ENCODE assay signal across 12 mouse cellular contexts in the genomic region with DNA sequence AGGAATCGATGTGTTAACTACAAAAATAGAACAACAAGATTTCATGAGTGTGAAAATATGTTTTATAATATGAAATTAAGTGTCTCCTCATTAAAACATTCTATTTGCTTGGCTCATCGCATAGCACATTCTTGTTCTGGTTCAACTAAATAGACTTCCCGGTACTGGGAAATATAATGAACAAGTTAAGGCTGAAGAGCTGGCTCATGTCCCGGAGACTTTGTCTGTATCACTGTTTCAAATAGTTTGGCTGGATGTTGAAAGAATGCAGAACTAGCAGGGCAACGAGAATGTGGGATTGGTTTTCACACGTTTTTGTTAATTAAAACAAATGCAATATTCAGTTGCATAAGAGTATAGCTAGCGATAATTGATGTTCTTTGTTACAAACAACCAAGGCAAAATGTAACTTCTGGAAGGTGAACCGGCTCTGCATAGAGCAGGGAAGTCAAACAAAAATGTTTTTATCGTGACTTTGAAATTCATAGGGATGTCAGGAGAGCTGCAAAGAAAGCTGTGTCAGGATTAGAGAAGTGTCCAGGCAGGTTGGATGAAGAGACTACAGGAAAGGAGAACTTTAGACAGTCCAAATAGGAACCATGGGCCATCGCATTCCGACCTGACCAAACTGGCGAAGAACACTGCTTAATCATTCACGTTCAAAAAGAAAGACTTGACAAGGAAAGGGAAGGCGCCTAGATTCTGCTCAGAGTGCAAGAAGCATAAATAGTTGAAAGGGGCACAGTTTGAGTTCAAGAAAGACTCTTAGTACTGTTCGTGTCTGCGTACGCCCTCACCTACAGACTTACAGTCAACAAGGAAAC. TPM values are rescaled to one million over a fixed set of nuclear protein-coding genes. Genes with fewer than 3 reads are reported as not detected.
DNase-seq lines count a peak whose midpoint lies in the region; ATAC-seq and TF ChIP-seq lines count a peak whose summit lies in the region.
"Had no signal": no experiment of that assay in that cellular context is flagged by ENCODE, and none has a peak within 500 bp of the region (broad histone marks: within the 10 kb centered on the region; RNA-seq: fewer than 3 reads in every experiment).

No protein-coding gene starts in this region.

- no peaks in the 10 kb centered on the region for H3K36me3 ChIP-seq in intestine, embryonic 14.5 days (ENCODE audit: control insufficient read depth, insufficient read depth, low read length)
- H3K36me3 ChIP-seq in intestine, embryonic 15.5 days = no peaks in the 10 kb centered on the region
- H3K36me3 ChIP-seq: limb, embryonic 12.5 days; neural tube, embryonic 12.5 days had no signal

- no peak overlapping the region for H3K4me3 ChIP-seq in intestine, embryonic 14.5 days (ENCODE audit: low read depth, low read length)
- no peak overlapping the region for H3K4me3 ChIP-seq in intestine, embryonic 15.5 days (replicated peaks)
- H3K4me3 ChIP-seq: layer of hippocampus, adult 2 months; limb, embryonic 12.5 days; neural tube, embryonic 12.5 days had no signal

- H3K27ac ChIP-seq in intestine, embryonic 14.5 days (ENCODE audit: low read depth) = 0 out of 2 replicates have a peak overlapping the region, but pooled peaks have one; percentile 11
- H3K27ac ChIP-seq in intestine, embryonic 15.5 days = no peak overlapping the region
- H3K27ac ChIP-seq: layer of hippocampus, adult 2 months; limb, embryonic 12.5 days; neural tube, embryonic 12.5 days had no signal

- no peak overlapping the region for H3K4me2 ChIP-seq in intestine, embryonic 14.5 days (ENCODE audit: low read length)
- no peak overlapping the region for H3K4me2 ChIP-seq in intestine, embryonic 15.5 days (replicated peaks)
- H3K4me2 ChIP-seq: limb, embryonic 12.5 days; neural tube, embryonic 12.5 days had no signal

- no peaks in the 10 kb centered on the region; the same call in 1 of the 2 replicates for H3K4me1 ChIP-seq in intestine, embryonic 14.5 days (replicated peaks; ENCODE audit: control insufficient read depth, insufficient read depth, low read length)
- no peaks in the 10 kb centered on the region for H3K4me1 ChIP-seq in intestine, embryonic 15.5 days (replicated peaks)
- H3K4me1 ChIP-seq: limb, embryonic 12.5 days; neural tube, embryonic 12.5 days had no signal

- POLR2A ChIA-PET in Patski (lab: Charles Lee) = interaction anchor here (0.9 kb wide), 1 partner anchor 58 kb away, joined by 4 read pairs; a partner anchor contains a TSS

- H3K9me3 ChIP-seq in intestine, embryonic 14.5 days (ENCODE audit: control insufficient read depth, low read length) = no peaks in the 10 kb centered on the region
- H3K9me3 ChIP-seq in intestine, embryonic 15.5 days = no peaks in the 10 kb centered on the region
- H3K9me3 ChIP-seq: limb, embryonic 12.5 days; neural tube, embryonic 12.5 days had no signal

- H3K27me3 ChIP-seq in intestine, embryonic 14.5 days (replicated peaks; ENCODE audit: control insufficient read depth, insufficient read depth, low read length) = no peaks in the 10 kb centered on the region
- H3K27me3 ChIP-seq in intestine, embryonic 15.5 days (replicated peaks) = no peaks in the 10 kb centered on the region
- H3K27me3 ChIP-seq in Patski = no peaks in the 10 kb centered on the region
- H3K27me3 ChIP-seq: limb, embryonic 12.5 days; neural tube, embryonic 12.5 days had no signal

- 78% methylated on average over 17 of the region's 17 CpGs for WGBS in intestine, embryonic 14.5 days
- 71% methylated on average over 17 of the region's 17 CpGs for WGBS in intestine, embryonic 15.5 days

- in situ Hi-C loops in Patski (cut with MboI; ENCODE audit: low pct_unique_long_range_greater_than_20kb) = loop anchor here (10.0 kb wide), 1 partner anchor 63 kb away; a partner anchor contains a TSS

- H3K9ac ChIP-seq in intestine, embryonic 14.5 days (ENCODE audit: low read length) = no peak overlapping the region
- H3K9ac ChIP-seq in intestine, embryonic 15.5 days = no peak overlapping the region
- H3K9ac ChIP-seq: limb, embryonic 12.5 days; neural tube, embryonic 12.5 days had no signal

- no peak for DNase-seq in intestine, embryonic 14.5 days (ENCODE audit: low spot score)
- DNase-seq in Muller cell, postnatal 12 days (ENCODE audit: inconsistent ontology term) = peak; percentile 92
- no peak for DNase-seq in Patski (ENCODE audit: low read depth, low spot score)
- DNase-seq in kidney, postnatal 25 days = peak; percentile 57 to 66
- no peak for DNase-seq in embryo, embryonic 10.5 days (ENCODE audit: low spot score)
- no peak for DNase-seq in ovary, postnatal 10 days (ENCODE audit: low spot score)
- DNase-seq: cerebellum, adult 2 months; thymus, postnatal 14 days had no signal

- no peak for ATAC-seq in intestine, embryonic 14.5 days (replicated peaks; ENCODE audit: low FRiP score, low TSS enrichment, low read depth)
- no peak for ATAC-seq in intestine, embryonic 15.5 days
- peak; percentile 65 for ATAC-seq in Patski

- CTCF ChIA-PET in Patski (lab: Charles Lee) = interaction anchor here (1.3 to 1.9 kb wide), 2 partner anchors 9 to 49 kb away, joined by 4 read pairs; no protein-coding TSS in a partner anchor

- no peak for TF ChIP-seq CTCF in Patski (IDR thresholded peaks at IDR 0.05)

RNA-seq across cellular contexts. Expression of a gene that starts 58.6 kb away (rescaled TPM):
- polyA plus RNA-seq in intestine, embryonic 14.5 days (2014; fragmentation: Nextera tagmentation; extraction: Ambion mirVana) = 6.3 and 7.2 TPM in 2 replicates
- 4.6 and 6.0 TPM in 2 replicates for polyA plus RNA-seq in intestine, embryonic 15.5 days (2015; fragmentation: Nextera tagmentation; extraction: Ambion mirVana)
- 34.9 TPM for polyA plus RNA-seq in Patski (2021)

Comparison
In these comparisons a context has a peak if more than half of its experiments do, and no peak if none do; other contexts are left out.
1. DNase-seq: peak in Muller cell, postnatal 12 days (single experiment) and kidney, postnatal 25 days (2 of 2); none in intestine, embryonic 14.5 days (single experiment), Patski (single experiment), embryo, embryonic 10.5 days (single experiment) and ovary, postnatal 10 days (single experiment).